Mouse (Mus musculus): ENCODE data around the gene Pnliprp1.

GRCm38 (mm10) chr19:58741036-58741435, 12.3 kb downstream of the Pnliprp1 start:
- no peak for TF ChIP-seq EP300 (IDR thresholded peaks at IDR 0.05; ENCODE audit: insufficient read depth, low read depth, low read length)
- TF ChIP-seq POLR2A (IDR thresholded peaks at IDR 0.05; ENCODE audit: insufficient read depth, low read depth, low read length): no peak
- no peak for TF ChIP-seq CTCF (IDR thresholded peaks at IDR 0.05)
